Mouse (Mus musculus) small intestine, adult 2 months (tissue): ENCODE data around the gene Zfp36l1.

Source experiments
- CTCF ChIP-seq: fragments of 200-500 bp; IDR thresholded peaks from 2 replicates; pipeline ENCODE4 v1.5.1; 2012; ENCODE audit warnings: low read depth, mild to moderate bottlenecking, control low read depth, inconsistent platforms, low read length, moderate library complexity, mixed read lengths; ENCODE audit not compliant: insufficient replicate concordance, insufficient read length; ENCODE audit errors: extremely low read depth
- POLR2A ChIP-seq: fragments of 200-500 bp; IDR thresholded peaks from 2 replicates; pipeline ENCODE4 v1.6.1; 2012; ENCODE audit warnings: low read depth, mild to moderate bottlenecking, control low read depth, inconsistent platforms, low read length, moderate library complexity

DNA sequence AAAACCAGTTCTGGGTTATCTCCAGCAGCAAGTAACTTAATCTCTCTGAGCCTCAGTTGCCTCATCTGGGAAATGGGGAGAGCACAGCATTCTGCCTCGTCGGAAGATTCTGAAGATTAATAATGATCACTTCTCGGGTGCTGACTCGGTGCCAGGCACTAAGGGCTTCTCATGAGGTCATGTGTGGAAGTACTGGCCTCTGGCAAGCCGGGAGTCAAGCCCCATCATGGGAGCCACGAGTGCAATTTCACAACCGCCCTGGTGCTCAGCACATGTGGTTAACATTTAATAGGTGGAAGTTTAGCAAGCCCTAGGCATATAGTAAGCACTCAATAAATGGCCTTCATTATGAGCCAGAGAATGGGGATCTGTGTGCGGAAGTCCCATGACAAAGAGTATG lies 22.4 kb upstream of the Zfp36l1 start:
- TF ChIP-seq CTCF, result no peak
- TF ChIP-seq POLR2A, result no peak
